Mouse (Mus musculus): Measurements from ENCODE around the gene Bcas3.

- no peak for TF ChIP-seq CTCF (IDR thresholded peaks at IDR 0.05; ENCODE audit: low read depth, low read length)
- TF ChIP-seq POLR2A (IDR thresholded peaks at IDR 0.05; ENCODE audit: borderline replicate concordance, low read depth, low read length), result no peak
These were observed 486.5 kb downstream of the Bcas3 start for GRCm38 (mm10) chr11:85839258-85840030.
